Mouse (Mus musculus) forebrain, embryonic 14.5 days (tissue): ENCODE measurements around the gene Catsper2. TPM values are rescaled to one million over a fixed set of nuclear protein-coding genes. Genes with fewer than 3 reads are reported as not detected.

ENCODE experiments used
- ATAC-seq: fragments of 200-750 bp; cut with Nextera tagmentation; 2 replicates; pipeline ENCODE4 v1.8.0; 2017; ENCODE audit warnings: mild to moderate bottlenecking, moderate library complexity
- DNase-seq: peaks from one replicate; pipeline ENCODE4 v3.0.0-alpha.2; 2015; ENCODE audit warnings: low spot score
- H3K27ac ChIP-seq: fragments of 300-500 bp; sonication (generic); 2 replicates; pipeline ENCODE4 v1.5.1; 2014; ENCODE audit warnings: low read depth, mild to moderate bottlenecking, control low read depth, low read length, moderate library complexity
- H3K27me3 ChIP-seq: fragments of 300-500 bp; sonication (generic); replicated peaks from 2 replicates; pipeline ENCODE4 v1.6.1; 2014; ENCODE audit warnings: low read length, control low read depth, mixed read lengths; ENCODE audit not compliant: control insufficient read depth, insufficient read depth
- H3K36me3 ChIP-seq: fragments of 300-500 bp; sonication (generic); 2 replicates; pipeline ENCODE4 v1.6.1; 2014; ENCODE audit warnings: low read length, control low read depth; ENCODE audit not compliant: control insufficient read depth, insufficient read depth
- H3K4me1 ChIP-seq: fragments of 300-500 bp; sonication (generic); 2 replicates; pipeline ENCODE4 v1.6.1; 2014; ENCODE audit warnings: antibody characterized with exemption, low read length, control low read depth; ENCODE audit not compliant: control insufficient read depth, insufficient read depth
- H3K4me2 ChIP-seq: fragments of 300-500 bp; sonication (generic); 2 replicates; pipeline ENCODE4 v1.6.1; 2014; ENCODE audit warnings: mild to moderate bottlenecking, control low read depth, low read length
- H3K4me3 ChIP-seq: fragments of 300-500 bp; sonication (generic); 2 replicates; pipeline ENCODE4 v1.5.1; 2014; ENCODE audit warnings: low read depth, low read length, control low read depth
- H3K9ac ChIP-seq: fragments of 300-500 bp; sonication (generic); 2 replicates; pipeline ENCODE4 v1.6.1; 2014; ENCODE audit warnings: mild to moderate bottlenecking, low read length, control low read depth, moderate library complexity
- H3K9me3 ChIP-seq: fragments of 300-500 bp; sonication (generic); replicated peaks from 2 replicates; pipeline ENCODE4 v1.6.1; 2016; ENCODE audit warnings: low read length, control low read depth, mixed read lengths; ENCODE audit not compliant: control insufficient read depth
- WGBS: fragments of 180-500 bp; shearing (Covaris S2); extraction: QIAGEN DNeasy Blood & Tissue Kit; methylation state at CpG from one replicate; pipeline ENCODE4 v1.1.7; 2014; 5-methylcytosine and 5-hydroxymethylcytosine counted together
- polyA plus RNA-seq: library from polyadenylated mRNA; unstranded; fragments of >200 nt; fragmentation: Nextera tagmentation; extraction: Ambion mirVana; gene quantifications from 2 replicates; pipeline ENCODE4 v1.2.1, GENCODE M21; 2014

Gene Catsper2
- polyA plus RNA-seq, 1 experiment from 2014 or later, result 2.0 TPM

GRCm38 (mm10) chr2:121374766-121375165 is 38.8 kb downstream of the Catsper2 start:
- Histone ChIP-seq H3K27me3 (no peaks in the 10 kb centered on the region), H3K9ac (no peak overlapping the region), H3K27ac (no peak overlapping the region), H3K9me3 (no peaks in the 10 kb centered on the region), H3K36me3 (no peaks in the 10 kb centered on the region), H3K4me2 (no peak overlapping the region), H3K4me3 (no peak overlapping the region), H3K4me1 (no peaks in the 10 kb centered on the region)
- no peak for DNase-seq
- 66% methylated on average over 2 of the region's 2 CpGs for WGBS
- no peak for ATAC-seq

- no peak for ATAC-seq
- H3K9me3 ChIP-seq, result no peaks in the 10 kb centered on the region
- no peak for DNase-seq
- H3K36me3 ChIP-seq, result no peaks in the 10 kb centered on the region
- H3K27me3 ChIP-seq, result no peaks in the 10 kb centered on the region
- WGBS, result 63% methylated on average over 3 of the region's 3 CpGs
- H3K9ac ChIP-seq, result no peak overlapping the region
- H3K4me2 ChIP-seq, result no peak overlapping the region
- no peak overlapping the region for H3K27ac ChIP-seq
- peaks cover 3% of the 10 kb centered on the region; the same call in 1 of the 2 replicates for H3K4me1 ChIP-seq
- no peak overlapping the region for H3K4me3 ChIP-seq
These were observed 41.3 kb downstream of the Catsper2 start for GRCm38 (mm10) chr2:121372266-121372665.

DNA sequence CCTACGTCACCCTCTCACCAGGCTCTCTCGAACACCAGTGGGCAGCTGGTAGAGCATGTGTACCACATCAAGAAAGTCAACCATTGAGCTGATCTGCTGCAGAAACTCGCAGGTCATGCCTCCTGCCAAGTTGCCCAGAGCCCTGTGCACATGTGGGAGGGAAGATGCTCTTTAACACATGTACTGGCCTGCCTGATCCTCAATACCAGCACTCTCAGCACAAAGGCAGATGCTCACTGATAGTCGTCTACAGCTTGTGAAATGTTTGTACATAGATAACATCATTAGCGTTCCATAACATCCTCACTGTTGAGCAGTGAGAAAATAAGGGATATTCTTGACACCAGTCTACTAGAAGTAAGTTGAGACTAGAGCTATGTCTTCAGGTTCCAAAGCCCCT is 42.7 kb downstream of the Catsper2 start:
- no peak overlapping the region for H3K9ac ChIP-seq
- H3K27me3 ChIP-seq, result no peaks in the 10 kb centered on the region
- no peak overlapping the region for H3K4me3 ChIP-seq
- H3K27ac ChIP-seq, result no peak overlapping the region
- no peaks in the 10 kb centered on the region for H3K36me3 ChIP-seq
- H3K4me2 ChIP-seq, result no peak overlapping the region
- no peaks in the 10 kb centered on the region for H3K9me3 ChIP-seq
- peaks cover 3% of the 10 kb centered on the region; the same call in 1 of the 2 replicates for H3K4me1 ChIP-seq
- 85% methylated on average over 5 of the region's 5 CpGs for WGBS
- no peak for DNase-seq
- ATAC-seq, result no peak

DNA sequence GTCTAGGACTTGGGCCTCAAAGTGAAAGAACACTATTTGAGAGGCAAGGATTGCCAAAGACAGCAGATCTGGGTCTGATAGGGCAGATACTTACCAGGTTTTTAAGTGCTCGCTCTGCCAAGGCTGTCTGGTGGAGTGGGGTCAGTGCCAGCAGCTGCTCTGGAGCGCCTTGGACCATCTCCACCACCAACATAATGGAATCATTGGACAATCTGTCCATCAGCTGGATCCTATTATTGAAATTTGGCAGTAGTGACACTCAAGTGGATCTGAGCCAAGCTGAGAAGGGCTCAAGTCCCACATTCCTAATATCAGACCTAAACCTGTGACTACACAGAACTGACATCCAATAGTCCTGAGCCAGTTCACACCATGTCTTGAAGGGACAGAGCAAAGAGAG is 44.8 kb downstream of the Catsper2 start:
- H3K4me2 ChIP-seq, result no peak overlapping the region
- no peak overlapping the region for H3K27ac ChIP-seq
- 67% methylated on average over 2 of the region's 2 CpGs for WGBS
- H3K9ac ChIP-seq, result no peak overlapping the region
- no peaks in the 10 kb centered on the region for H3K9me3 ChIP-seq
- no peak for ATAC-seq
- DNase-seq, result peak; percentile 38
- peaks cover 3% of the 10 kb centered on the region; the same call in 1 of the 2 replicates for H3K4me1 ChIP-seq
- H3K27me3 ChIP-seq, result no peaks in the 10 kb centered on the region
- no peak overlapping the region for H3K4me3 ChIP-seq
- no peaks in the 10 kb centered on the region for H3K36me3 ChIP-seq

DNA sequence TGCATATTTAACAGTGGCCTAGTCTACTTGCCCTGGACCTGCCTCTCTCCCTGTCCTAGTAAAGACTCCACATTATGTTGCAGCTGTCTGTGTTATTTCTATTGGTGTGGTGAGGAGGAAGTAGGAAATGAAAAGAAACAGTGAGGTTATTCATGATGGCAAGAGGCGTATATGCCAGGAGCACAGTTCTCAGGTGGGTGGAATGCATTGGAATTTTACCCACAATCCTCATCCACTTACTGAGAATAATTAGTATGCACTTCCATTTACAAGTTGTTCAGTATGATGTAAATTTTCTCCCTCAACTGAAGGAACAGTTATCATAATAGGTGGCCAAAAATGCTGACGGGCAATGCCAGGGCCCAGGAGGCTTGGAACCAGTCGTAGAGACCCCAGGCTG is 49.9 kb downstream of the Catsper2 start:
- DNase-seq (no peak), ATAC-seq (no peak)
- Histone ChIP-seq H3K27ac (no peak overlapping the region), H3K9me3 (no peaks in the 10 kb centered on the region), H3K27me3 (peaks cover 5% of the 10 kb centered on the region; the same call in 1 of the 2 replicates), H3K36me3 (no peaks in the 10 kb centered on the region), H3K4me3 (no peak overlapping the region), H3K4me2 (no peak overlapping the region), H3K4me1 (peaks cover 3% of the 10 kb centered on the region; the same call in 1 of the 2 replicates), H3K9ac (no peak overlapping the region)
- WGBS, result 79% methylated on average over 3 of the region's 3 CpGs

DNA sequence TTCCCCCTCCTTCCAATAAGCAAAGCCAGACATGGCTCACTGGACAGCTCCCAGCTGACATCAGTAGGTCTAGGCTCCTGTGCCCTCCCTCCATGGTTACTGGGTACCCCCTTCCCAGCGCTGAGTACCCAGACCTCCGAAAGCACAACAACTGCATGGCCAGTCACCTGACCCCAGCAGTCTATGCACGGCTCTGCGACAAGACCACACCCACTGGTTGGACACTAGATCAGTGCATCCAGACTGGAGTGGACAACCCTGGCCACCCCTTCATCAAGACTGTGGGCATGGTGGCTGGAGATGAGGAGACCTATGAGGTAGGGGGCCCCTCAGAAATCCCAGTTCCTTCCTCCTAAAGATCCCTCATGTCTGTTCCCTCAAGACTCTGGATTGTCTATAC is 54.1 kb downstream of the Catsper2 start:
- no peak for DNase-seq
- no peak overlapping the region for H3K9ac ChIP-seq
- H3K4me1 ChIP-seq, result peaks cover 2% of the 10 kb centered on the region; the same call in 1 of the 2 replicates
- ATAC-seq, result no peak
- H3K27me3 ChIP-seq, result peaks cover 13% of the 10 kb centered on the region
- WGBS, result 50% methylated on average over 4 of the region's 4 CpGs
- no peaks in the 10 kb centered on the region for H3K9me3 ChIP-seq
- no peaks in the 10 kb centered on the region for H3K36me3 ChIP-seq
- no peak overlapping the region for H3K27ac ChIP-seq
- no peak overlapping the region for H3K4me2 ChIP-seq
- H3K4me3 ChIP-seq, result no peak overlapping the region

DNA sequence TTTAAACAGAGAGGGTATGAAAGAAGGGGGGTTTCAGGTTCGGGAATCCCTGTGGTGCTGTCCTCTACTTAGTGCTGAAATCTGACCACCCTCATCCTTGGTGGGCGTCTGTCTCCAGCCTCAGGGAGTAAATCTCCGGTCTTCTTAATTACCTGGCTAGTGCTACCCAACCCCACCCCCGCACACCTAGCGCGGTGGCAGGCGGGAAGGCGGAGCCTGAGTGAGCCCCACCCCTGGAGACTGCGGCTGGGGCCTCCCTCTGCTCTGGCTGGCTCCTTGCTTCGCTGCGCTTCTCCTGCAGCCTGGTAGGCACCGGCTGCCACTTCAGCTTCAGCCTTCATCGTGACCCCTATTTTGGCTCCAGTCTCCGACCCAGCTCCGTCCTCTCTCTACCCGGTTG is 55.2 kb downstream of the Catsper2 start:
- DNase-seq, result peak; percentile 62
- Histone ChIP-seq H3K9ac (peak overlapping the region; percentile 60), H3K4me1 (peaks cover 5% of the 10 kb centered on the region), H3K4me2 (peak overlapping the region; percentile 54), H3K36me3 (no peaks in the 10 kb centered on the region), H3K27ac (no peak overlapping the region), H3K4me3 (peak overlapping the region; percentile 32), H3K9me3 (no peaks in the 10 kb centered on the region), H3K27me3 (peaks cover 13% of the 10 kb centered on the region)
- peak; percentile 51; the same call in 1 of the 2 replicates for ATAC-seq
- under 1% methylated on average over 16 of the region's 16 CpGs for WGBS

DNA sequence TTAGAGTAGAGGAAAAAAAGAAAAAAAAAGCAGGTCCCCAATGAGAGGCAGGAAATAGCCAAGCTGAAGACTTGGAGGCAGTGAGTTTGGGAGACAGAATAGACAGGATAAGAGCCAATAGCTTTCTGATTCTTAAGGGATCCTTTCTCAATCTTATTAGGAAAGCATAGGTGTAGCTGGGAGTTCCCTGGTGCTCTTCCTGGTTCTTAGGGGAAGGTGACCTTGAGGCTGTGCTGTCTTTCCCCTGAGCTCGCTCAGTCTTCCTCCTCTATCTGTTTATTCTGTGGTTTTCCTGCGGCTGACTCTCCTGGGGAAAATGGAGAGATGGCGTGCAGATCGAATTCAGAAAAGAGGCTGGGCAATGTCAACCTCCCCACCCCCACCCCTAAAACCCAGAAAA is 55.6 kb downstream of the Catsper2 start:
- peak overlapping the region; percentile 54 for H3K4me2 ChIP-seq
- WGBS, result 3% methylated on average over 4 of the region's 4 CpGs
- peak overlapping the region; percentile 60 for H3K9ac ChIP-seq
- no peak for DNase-seq
- ATAC-seq, result no peak
- H3K27me3 ChIP-seq, result peaks cover 13% of the 10 kb centered on the region
- no peak overlapping the region for H3K27ac ChIP-seq
- H3K9me3 ChIP-seq, result no peaks in the 10 kb centered on the region
- H3K36me3 ChIP-seq, result no peaks in the 10 kb centered on the region
- peaks cover 5% of the 10 kb centered on the region for H3K4me1 ChIP-seq
- peak overlapping the region; percentile 32 for H3K4me3 ChIP-seq

DNA sequence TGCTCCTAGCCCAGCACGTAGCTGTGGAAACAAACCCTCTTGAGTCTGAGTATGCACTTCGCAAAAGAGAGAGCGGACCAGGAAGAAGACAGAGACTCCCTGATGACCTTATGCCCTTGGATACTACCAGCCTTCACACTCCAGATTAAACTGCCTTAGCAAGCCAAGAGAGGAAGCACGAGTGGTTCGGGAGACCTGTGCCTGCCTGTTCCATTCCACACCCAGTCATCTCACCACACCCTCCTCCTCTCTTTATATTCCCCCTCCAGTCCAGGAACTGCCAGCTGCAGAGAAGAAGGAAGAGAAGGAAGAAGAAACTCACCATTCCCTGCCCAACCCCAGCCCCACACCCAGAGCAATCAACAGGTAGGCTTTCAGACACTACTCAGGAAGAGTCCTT is 56.1 kb downstream of the Catsper2 start, which contains the start of gene Ckmt1:
TSS of gene Ckmt1 (plus strand) at position 221 of the 400 bp plus-strand sequence.
- no peak within 1 kb of the TSS for H3K27ac ChIP-seq
- H3K4me2 ChIP-seq, result peak within 1 kb of the TSS; percentile 54
- H3K4me3 ChIP-seq, result peak within 1 kb of the TSS; percentile 32
- H3K27me3 ChIP-seq, result peaks cover 13% of the 10 kb centered on the region
- ATAC-seq, result no peak
- no peaks in the 10 kb centered on the region for H3K36me3 ChIP-seq
- WGBS, result 68% methylated on average over 5 of the region's 5 CpGs
- no peaks in the 10 kb centered on the region for H3K9me3 ChIP-seq
- H3K4me1 ChIP-seq, result peaks cover 5% of the 10 kb centered on the region
- no peak for DNase-seq
- peak within 1 kb of the TSS; percentile 60 for H3K9ac ChIP-seq
